Mouse (Mus musculus) liver, postnatal 0 days (tissue): ENCODE results near the gene Slc27a2.
A peak's percentile ranks its signal among the peaks of the same experiment; 100 is the strongest.

Experiments
- CTCF ChIP-seq: sonication (generic); IDR thresholded peaks from 2 replicates; pipeline ENCODE4 v1.5.1; 2016; ENCODE audit warnings: antibody characterized with exemption, low read depth
- EP300 ChIP-seq: IDR thresholded peaks from 2 replicates; pipeline ENCODE4 v1.6.1; 2016; ENCODE audit warnings: antibody characterized with exemption, low read depth, mild to moderate bottlenecking

DNA sequence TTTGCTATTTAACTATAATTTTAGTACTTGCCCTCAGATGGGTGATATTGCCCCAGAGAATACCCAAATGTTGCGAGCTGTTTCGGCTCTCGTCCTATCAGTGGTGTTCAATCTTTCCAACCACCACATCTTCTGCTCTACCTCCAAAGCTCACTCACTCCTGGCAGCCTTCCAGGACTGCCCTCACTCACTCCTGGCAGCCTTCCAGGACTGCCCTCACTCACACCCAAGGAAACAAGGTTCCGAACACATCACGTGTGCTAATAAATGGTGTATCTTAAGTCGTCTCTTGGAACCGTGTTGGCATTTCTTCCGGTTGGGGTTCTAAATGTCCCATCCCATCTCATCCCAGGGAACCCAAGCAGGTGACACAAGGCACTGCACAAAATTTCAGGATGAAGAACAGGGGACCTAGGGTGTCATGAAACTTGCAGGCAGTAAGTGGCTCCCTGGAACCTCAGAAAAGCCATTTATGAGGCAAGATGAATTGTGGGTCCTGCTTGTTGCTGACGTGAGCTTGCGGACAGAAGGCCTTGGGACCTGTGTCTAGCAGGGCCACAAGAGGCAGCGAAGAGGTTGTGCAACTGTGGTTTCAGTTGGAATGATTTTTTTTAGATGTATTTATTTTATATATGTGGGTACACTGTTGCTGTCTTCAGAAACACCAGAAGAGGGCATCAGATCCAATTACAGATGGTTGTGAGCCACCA, 32.2 kb upstream of the Slc27a2 start:
- 0 out of 2 replicates have a peak, but pooled peaks have one; percentile 4 for TF ChIP-seq CTCF
- TF ChIP-seq EP300: no peak
